Mouse (Mus musculus) small intestine, adult 2 months (tissue): ENCODE measurements around the gene Gm5269.

ENCODE experiments used
- CTCF ChIP-seq: fragments of 200-500 bp; IDR thresholded peaks from 2 replicates; pipeline ENCODE4 v1.5.1; 2012; ENCODE audit warnings: low read depth, mild to moderate bottlenecking, control low read depth, inconsistent platforms, low read length, moderate library complexity, mixed read lengths; ENCODE audit not compliant: insufficient replicate concordance, insufficient read length; ENCODE audit errors: extremely low read depth
- POLR2A ChIP-seq: fragments of 200-500 bp; IDR thresholded peaks from 2 replicates; pipeline ENCODE4 v1.6.1; 2012; ENCODE audit warnings: low read depth, mild to moderate bottlenecking, control low read depth, inconsistent platforms, low read length, moderate library complexity

GRCm38 (mm10) chr1:45861162-45861561 is 28.9 kb downstream of the Gm5269 start:
- no peak for TF ChIP-seq POLR2A
- TF ChIP-seq CTCF = no peak
